Mouse (Mus musculus) heart, postnatal 10 days (tissue): ENCODE measurements around the gene Lect2. TPM values are rescaled to one million over a fixed set of nuclear protein-coding genes. Genes with fewer than 3 reads are reported as not detected.
A peak's percentile ranks its signal among the peaks of the same experiment; 100 is the strongest.

Experiments used
- DNase-seq, 2 experiments: peaks; one replicate each; pipeline ENCODE4 v3.0.0; 2021
- intact Hi-C: fragments of 180-260 bp; cut with DNase I; formaldehyde crosslinking; loops from one replicate; pipeline ENCODE4 v1.15.1; 2025
- total RNA-seq, 2 experiments: library from RNA; stranded (reverse); gene quantifications; 2 replicates each; pipeline ENCODE4 v1.2.3; 2021

The Lect2 gene
- total RNA-seq, 2 experiments from 2014 or later: not detected

DNA sequence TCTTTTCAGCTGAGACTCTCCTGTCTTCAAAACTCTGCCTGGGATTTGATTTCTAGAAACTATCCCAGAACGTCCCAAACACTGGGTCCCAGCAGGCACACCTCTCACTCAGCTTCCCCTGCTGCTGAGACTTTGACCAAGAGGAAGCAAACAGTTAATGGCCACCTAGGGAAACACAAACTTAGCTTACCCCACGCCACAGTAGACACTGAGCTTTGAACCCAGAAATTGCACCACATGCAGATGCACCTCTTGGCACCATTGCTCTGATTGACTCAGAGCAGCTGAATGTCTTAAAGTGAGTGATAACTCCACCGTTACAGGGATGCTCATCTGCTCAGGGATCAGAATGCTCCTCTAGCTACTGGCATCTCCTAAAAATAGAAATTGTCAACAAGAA lies 10.5 kb upstream of the Lect2 start:
- no peak for DNase-seq
- intact Hi-C loops: loop anchor here (10.0 kb wide), 1 partner anchor 706 kb away; no protein-coding TSS in a partner anchor

DNA sequence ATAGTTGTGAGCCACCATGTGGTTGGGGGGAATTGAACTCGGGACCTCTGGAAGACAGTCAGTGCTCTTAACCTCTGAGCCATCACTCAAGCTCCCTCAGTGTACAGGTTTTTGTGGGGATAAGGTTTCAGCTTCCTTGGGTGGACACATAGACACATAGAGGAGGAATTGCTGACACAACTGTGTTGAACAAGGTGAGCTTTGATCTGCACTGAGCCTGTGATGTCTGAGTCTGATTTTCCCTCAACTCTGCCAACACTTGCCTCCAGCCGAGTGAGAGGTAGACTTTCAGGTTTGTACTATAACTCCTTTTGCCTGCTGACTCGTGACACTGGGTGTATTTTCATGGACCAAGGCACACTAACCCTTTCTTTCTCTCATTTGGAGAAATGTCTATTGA lies 8.4 kb upstream of the Lect2 start:
- no peak for DNase-seq
- intact Hi-C loops: loop anchor here (1.0 to 10.0 kb wide), 4 partner anchors 85 to 708 kb away; no protein-coding TSS in a partner anchor

- intact Hi-C loops: loop anchor here (1.0 to 10.0 kb wide), 6 partner anchors 81 to 709 kb away; no protein-coding TSS in a partner anchor
These were observed 7.7 kb upstream of the Lect2 start for GRCm38 (mm10) chr13:56555957-56556356.

DNA sequence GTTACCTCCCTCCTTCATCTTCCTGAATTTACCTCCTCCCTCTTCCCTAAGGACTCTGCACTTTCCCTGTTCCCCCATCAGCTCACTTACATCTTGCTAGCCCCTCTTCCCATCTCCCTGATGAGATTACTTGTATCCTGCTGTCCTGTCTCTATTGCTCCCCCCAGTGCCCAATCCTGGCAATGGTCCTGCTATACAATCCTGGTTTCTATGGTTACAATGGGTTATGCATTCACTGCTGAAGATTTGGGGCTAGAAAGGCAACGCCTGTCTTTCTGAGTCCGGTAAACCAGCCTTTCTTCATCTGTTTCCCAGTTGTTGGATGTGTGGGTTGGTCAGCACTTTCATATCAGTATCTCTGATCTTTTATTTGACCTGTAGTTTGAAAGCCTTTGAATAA lies 6.1 kb upstream of the Lect2 start:
- intact Hi-C loops: loop anchor here (2.0 to 10.0 kb wide), 3 partner anchors 80 to 710 kb away; no protein-coding TSS in a partner anchor
- DNase-seq: no peak

More at GRCm38 (mm10) chr13:56555957-56556356, 7.7 kb upstream of the Lect2 start:
- DNase-seq: peak; percentile 57 to 69

DNA sequence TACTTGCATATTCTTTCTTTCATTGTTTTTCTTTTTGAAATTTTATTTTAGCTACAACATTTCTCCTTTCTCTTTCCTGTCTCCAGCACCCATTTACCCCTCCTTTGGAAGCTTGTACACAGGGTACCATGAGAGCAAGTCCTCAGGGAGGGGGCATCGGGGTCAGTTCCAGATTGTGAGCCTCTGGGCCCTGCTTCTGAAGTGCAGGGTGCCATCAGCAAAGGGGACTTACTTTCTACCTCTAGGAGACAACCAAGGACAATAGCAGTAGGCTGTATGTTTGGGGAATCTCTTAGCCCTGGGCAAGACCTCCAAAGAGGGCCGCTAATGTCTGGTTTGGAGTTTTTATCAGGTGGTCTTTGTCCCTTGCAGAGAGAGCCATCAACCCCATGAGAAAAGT lies 5.6 kb upstream of the Lect2 start:
- intact Hi-C loops: loop anchor here (2.0 to 10.0 kb wide), 3 partner anchors 79 to 711 kb away; no protein-coding TSS in a partner anchor
- no peak for DNase-seq

- DNase-seq: no peak
- intact Hi-C loops: loop anchor here (10.0 kb wide), 1 partner anchor 713 kb away; no protein-coding TSS in a partner anchor
These were observed 3.4 kb upstream of the Lect2 start for GRCm38 (mm10) chr13:56551661-56552060.

- peak; percentile 59 to 68 for DNase-seq
- intact Hi-C loops: loop anchor here (10.0 kb wide), 1 partner anchor 714 kb away; no protein-coding TSS in a partner anchor
These were observed 2.3 kb upstream of the Lect2 start for GRCm38 (mm10) chr13:56550574-56550973.

DNA sequence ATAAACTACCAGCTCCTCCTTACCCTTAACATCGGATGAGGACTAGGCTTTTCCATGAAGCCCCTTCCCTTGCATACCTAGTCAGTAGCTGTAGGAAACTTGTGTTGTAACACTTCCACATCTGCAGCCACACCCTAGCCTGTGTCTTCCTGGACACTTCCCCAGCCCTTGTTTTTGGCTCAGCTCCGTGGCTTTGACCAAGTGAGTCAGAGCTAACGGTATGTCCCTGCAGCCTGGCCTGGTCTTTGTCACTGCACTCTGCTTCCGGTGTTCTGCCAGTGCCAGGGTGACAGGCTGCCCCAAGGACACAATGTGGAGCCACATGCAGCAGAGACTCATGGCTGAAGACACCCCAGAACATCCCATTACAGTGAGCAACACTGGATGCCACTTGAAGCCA lies 1.1 kb upstream of the Lect2 start:
- intact Hi-C loops: no loop called here
- peak; percentile 65 to 75 for DNase-seq

GRCm38 (mm10) chr13:56544956-56545355 lies 3.3 kb downstream of the Lect2 start:
- intact Hi-C loops: no loop called here
- DNase-seq: no peak

DNA sequence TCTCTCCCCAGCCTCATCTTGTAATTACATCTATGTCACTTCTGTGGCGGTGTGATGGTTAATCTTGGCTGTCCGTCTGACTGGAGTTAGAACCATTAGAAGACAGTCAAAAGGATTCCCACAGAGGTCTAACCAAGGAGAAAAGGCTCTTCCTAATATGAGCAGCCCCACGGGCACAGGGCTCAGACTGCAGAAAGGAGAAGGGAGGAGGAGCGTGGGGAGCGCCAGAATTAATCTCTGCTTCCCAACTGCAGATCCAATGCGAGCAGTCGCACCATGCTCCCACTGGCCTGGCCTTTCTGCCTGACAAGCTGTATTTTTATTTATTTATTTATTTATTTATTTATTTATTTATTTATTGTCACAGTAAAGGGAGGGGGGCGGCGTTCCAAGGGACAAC lies 4.5 kb downstream of the Lect2 start:
- DNase-seq: no peak
- intact Hi-C loops: no loop called here

DNA sequence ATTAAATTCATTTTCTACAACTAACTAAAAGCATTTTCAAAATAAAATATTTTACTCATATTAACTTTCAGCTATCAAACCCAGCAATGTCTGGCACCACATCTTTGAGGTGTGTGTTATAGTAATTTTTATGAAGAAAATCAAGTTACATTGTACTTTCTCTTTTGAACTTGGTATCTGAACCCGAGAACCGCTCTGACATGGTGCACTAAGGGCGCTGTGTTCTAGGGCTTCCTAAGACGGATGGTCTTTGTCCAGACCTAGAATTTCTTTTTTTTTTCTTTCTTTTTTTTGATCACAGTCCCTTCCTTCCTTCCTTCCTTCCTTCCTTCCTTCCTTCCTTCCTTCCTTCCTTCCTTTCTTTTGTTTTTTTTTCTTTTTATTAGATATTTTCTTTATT lies 8.5 kb downstream of the Lect2 start:
- DNase-seq: peak in 1 of 2 experiments; percentile 47
- intact Hi-C loops: no loop called here

- intact Hi-C loops: no loop called here
- DNase-seq: no peak
These were observed 11.3 kb downstream of the Lect2 start for GRCm38 (mm10) chr13:56537026-56537425.

GRCm38 (mm10) chr13:56535570-56535969 lies 12.7 kb downstream of the Lect2 start:
- intact Hi-C loops: no loop called here
- DNase-seq: no peak

- intact Hi-C loops: no loop called here
- no peak for DNase-seq
These were observed 13.4 kb downstream of the Lect2 start for GRCm38 (mm10) chr13:56534931-56535330.

- no peak for DNase-seq
- intact Hi-C loops: no loop called here
These were observed 18.6 kb downstream of the Lect2 start for GRCm38 (mm10) chr13:56529685-56530084.

GRCm38 (mm10) chr13:56529031-56529430 lies 19.3 kb downstream of the Lect2 start:
- intact Hi-C loops: no loop called here
- DNase-seq: no peak

- DNase-seq: no peak
- intact Hi-C loops: no loop called here
These were observed 20.0 kb downstream of the Lect2 start for GRCm38 (mm10) chr13:56528281-56528680.

DNA sequence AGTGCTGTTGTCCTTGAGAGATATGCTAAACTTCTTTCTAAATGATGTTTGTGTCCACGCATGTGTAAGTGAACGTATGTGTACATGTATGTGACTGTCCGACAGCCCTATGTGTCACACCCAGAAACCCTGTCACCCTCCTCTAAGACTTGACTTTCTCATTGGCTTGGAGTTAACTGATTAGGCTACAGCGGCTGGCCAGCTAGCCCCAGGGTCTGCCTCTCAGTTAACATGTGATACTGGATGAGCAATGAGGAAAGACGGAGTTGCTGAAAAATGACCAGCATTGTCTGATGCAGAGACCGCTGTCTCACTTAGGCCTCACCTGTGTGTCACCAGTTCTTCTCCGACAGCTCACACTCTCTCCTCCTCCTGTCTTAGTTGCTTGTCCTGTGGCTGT lies 20.5 kb downstream of the Lect2 start:
- no peak for DNase-seq
- intact Hi-C loops: no loop called here

DNA sequence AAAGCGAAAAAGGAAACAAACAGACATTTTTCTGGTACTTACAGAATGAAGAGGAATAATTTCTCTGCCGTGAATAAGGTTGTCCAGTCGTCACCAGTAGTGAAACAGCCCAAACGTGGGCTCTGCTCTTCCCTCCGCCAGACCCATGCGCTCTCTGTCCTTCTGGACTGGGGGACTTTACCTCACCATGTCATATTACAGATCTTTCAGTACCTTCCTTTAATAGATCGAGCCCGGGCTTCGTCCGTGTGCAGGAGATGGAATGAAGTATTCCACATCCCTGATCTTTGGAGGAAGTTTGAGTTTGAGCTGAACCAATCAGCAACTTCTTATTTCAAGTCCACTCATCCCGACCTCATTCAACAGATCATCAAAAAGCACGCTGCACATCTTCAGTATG lies 21.4 kb downstream of the Lect2 start:
- intact Hi-C loops: no loop called here

GRCm38 (mm10) chr13:56522821-56523167 lies 25.5 kb downstream of the Lect2 start:
- intact Hi-C loops: no loop called here
- DNase-seq: no peak

More for the DNA sequence above, 21.4 kb downstream of the Lect2 start:
- DNase-seq: no peak

DNA sequence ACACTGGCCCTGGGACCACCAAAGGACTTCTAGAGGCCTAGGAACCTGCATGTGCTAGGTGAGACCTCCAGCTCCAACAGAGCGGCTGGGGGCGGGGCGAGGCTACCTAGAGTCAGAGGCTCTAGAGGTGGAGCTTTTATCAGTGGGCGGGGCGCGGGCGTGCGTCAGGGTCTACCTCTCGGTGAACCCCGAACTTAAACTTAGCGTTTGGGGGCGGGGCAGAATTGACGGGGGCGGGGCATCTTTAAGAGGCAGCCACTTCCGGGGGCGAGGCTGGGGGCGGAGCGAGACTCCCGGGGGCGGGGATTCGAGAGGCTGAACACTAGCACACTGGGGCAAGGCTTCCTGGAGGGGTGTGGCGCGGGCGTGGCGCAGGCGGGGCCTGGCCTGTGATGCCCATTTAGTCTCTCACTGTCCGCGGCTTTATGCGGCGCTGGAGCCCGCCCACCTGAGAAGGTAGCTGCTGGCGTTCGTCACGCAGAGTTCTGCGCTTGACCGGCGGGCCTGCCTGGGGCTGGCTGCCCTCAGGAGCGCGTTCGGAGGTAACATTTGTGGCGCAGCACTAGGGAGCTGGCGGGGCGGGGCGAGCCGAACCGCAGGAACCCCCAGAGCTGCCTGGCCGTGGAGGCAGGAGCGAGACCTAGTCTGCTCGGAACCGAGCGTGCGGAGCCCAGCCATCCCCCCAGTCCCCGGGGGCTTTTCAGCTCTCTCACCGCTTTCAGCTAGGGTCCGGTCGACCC lies 26.1 kb downstream of the Lect2 start, which contains the start of gene Fbxl21:
Gene Fbxl21, plus strand, starts transcription at position 392 of the 740 bp plus-strand sequence.
- DNase-seq: peak; percentile 89 to 91
- intact Hi-C loops: no loop called here

- intact Hi-C loops: no loop called here
- no peak for DNase-seq
These were observed 31.5 kb downstream of the Lect2 start for GRCm38 (mm10) chr13:56516816-56517215.
